Comparison of ENCODE assay signal across 15 mouse cellular contexts in the genomic region with DNA sequence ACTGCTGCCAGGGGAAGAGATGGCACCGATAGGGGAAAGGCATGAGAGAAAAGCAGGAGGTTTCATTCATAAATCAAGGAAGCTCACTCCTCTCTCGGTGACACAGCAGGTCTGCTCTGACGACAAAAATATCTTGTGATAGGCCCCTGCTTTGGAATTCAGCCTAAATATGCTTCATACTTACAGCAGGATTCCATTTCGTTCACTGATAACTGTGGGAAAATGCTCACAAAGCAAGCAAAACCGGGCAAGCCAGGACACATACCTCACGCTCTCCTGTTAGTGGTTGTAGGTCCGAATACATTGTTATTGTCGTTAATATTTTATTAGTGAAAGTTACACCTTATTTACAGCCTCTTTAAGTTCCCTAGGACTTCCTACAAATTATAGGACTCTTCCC. TPM values are rescaled to one million over a fixed set of nuclear protein-coding genes. Genes with fewer than 3 reads are reported as not detected.
A peak's percentile ranks its signal among the peaks of the same experiment; 100 is the strongest.
DNase-seq lines count a peak whose midpoint lies in the region; ATAC-seq and TF ChIP-seq lines count a peak whose summit lies in the region.
"Had no signal": no experiment of that assay in that cellular context is flagged by ENCODE, and none has a peak within 500 bp of the region (broad histone marks: within the 10 kb centered on the region; RNA-seq: fewer than 3 reads in every experiment).

No protein-coding gene starts in this region.

- no peak for TF ChIP-seq CTCF in lung, embryonic 14.5 days (IDR thresholded peaks at IDR 0.05; ENCODE audit: low read depth)
- no peak for TF ChIP-seq CTCF in lung, postnatal 0 days (IDR thresholded peaks at IDR 0.05)

- H3K4me2 ChIP-seq in heart, embryonic 14.5 days (ENCODE audit: low read length), result peak overlapping the region; percentile 49
- no peak overlapping the region for H3K4me2 ChIP-seq in lung, embryonic 14.5 days
- no peak overlapping the region for H3K4me2 ChIP-seq in lung, postnatal 0 days (replicated peaks; ENCODE audit: low read depth, low read length)
- peak overlapping the region; percentile 31 for H3K4me2 ChIP-seq in embryonic facial prominence, embryonic 13.5 days
- no peak overlapping the region for H3K4me2 ChIP-seq in limb, embryonic 15.5 days
- H3K4me2 ChIP-seq: hindbrain, embryonic 15.5 days; liver, embryonic 11.5 days had no signal

- intact Hi-C loops in heart, postnatal 10 days (cut with DNase I), result no loop called here

- no peaks in the 10 kb centered on the region for H3K9me3 ChIP-seq in heart, embryonic 14.5 days (ENCODE audit: control insufficient read depth, low read length)
- H3K9me3 ChIP-seq in lung, embryonic 14.5 days (ENCODE audit: low read depth, low read length), result no peaks in the 10 kb centered on the region
- no peaks in the 10 kb centered on the region for H3K9me3 ChIP-seq in lung, postnatal 0 days (ENCODE audit: low read length)
- no peaks in the 10 kb centered on the region for H3K9me3 ChIP-seq in embryonic facial prominence, embryonic 13.5 days
- H3K9me3 ChIP-seq in limb, embryonic 15.5 days, result no peaks in the 10 kb centered on the region
- H3K9me3 ChIP-seq: hindbrain, embryonic 15.5 days had no signal

- no peaks in the 10 kb centered on the region for H3K27me3 ChIP-seq in heart, embryonic 14.5 days (ENCODE audit: control insufficient read depth, insufficient read depth, low read length)
- no peaks in the 10 kb centered on the region for H3K27me3 ChIP-seq in lung, embryonic 14.5 days (ENCODE audit: insufficient read depth, low read length)
- no peaks in the 10 kb centered on the region for H3K27me3 ChIP-seq in lung, postnatal 0 days (replicated peaks; ENCODE audit: insufficient read depth, low read length)
- peaks cover 3% of the 10 kb centered on the region; the same call in 1 of the 2 replicates for H3K27me3 ChIP-seq in embryonic facial prominence, embryonic 13.5 days
- no peaks in the 10 kb centered on the region for H3K27me3 ChIP-seq in limb, embryonic 15.5 days

- H3K4me3 ChIP-seq in heart, embryonic 14.5 days (ENCODE audit: control insufficient read depth in 1 of 2, insufficient read depth in 1 of 2, low read depth in 1 of 2, low read length in 2 of 2), result no peak overlapping the region
- no peak overlapping the region for H3K4me3 ChIP-seq in lung, embryonic 14.5 days (ENCODE audit: low read depth, low read length)
- no peak overlapping the region for H3K4me3 ChIP-seq in lung, postnatal 0 days (ENCODE audit: low read depth, low read length)
- no peak overlapping the region for H3K4me3 ChIP-seq in embryonic facial prominence, embryonic 13.5 days
- H3K4me3 ChIP-seq in limb, embryonic 15.5 days, result no peak overlapping the region
- H3K4me3 ChIP-seq: erythroblast, embryonic 14.5 days; hindbrain, embryonic 15.5 days had no signal

- DNase-seq in heart, postnatal 10 days, result no peak
- peak; percentile 46 for DNase-seq in lung, embryonic 14.5 days
- no peak for DNase-seq in lung, postnatal 0 days (ENCODE audit: low spot score)
- DNase-seq in left cerebral cortex, adult 8-10 months (ENCODE audit: low spot score in 2 of 2), result no peak
- DNase-seq: cerebellum, adult 11-12 months; kidney, adult 8-10 months; lung, postnatal 10 days; right cerebral cortex, postnatal 25 days had no signal

- peaks cover 31% of the 10 kb centered on the region for H3K36me3 ChIP-seq in heart, embryonic 14.5 days (ENCODE audit: control insufficient read depth, insufficient read depth, low read length)
- peaks cover 22% of the 10 kb centered on the region; the same call in 1 of the 2 replicates for H3K36me3 ChIP-seq in lung, embryonic 14.5 days (ENCODE audit: insufficient read depth)
- H3K36me3 ChIP-seq in lung, postnatal 0 days (ENCODE audit: insufficient read depth, low read length), result no peaks in the 10 kb centered on the region; the same call in 1 of the 2 replicates
- peaks cover 41% of the 10 kb centered on the region for H3K36me3 ChIP-seq in embryonic facial prominence, embryonic 13.5 days
- peaks cover 31% of the 10 kb centered on the region; the same call in 1 of the 2 replicates for H3K36me3 ChIP-seq in limb, embryonic 15.5 days
- H3K36me3 ChIP-seq: hindbrain, embryonic 15.5 days had no signal

- H3K9ac ChIP-seq in heart, embryonic 14.5 days (ENCODE audit: low read length), result no peak overlapping the region
- H3K9ac ChIP-seq in lung, embryonic 14.5 days, result 0 out of 2 replicates have a peak overlapping the region, but pooled peaks have one; percentile 10
- no peak overlapping the region for H3K9ac ChIP-seq in lung, postnatal 0 days (replicated peaks; ENCODE audit: low read depth)
- no peak overlapping the region for H3K9ac ChIP-seq in embryonic facial prominence, embryonic 13.5 days
- no peak overlapping the region for H3K9ac ChIP-seq in limb, embryonic 15.5 days
- H3K9ac ChIP-seq: hindbrain, embryonic 15.5 days had no signal

- WGBS in heart, embryonic 14.5 days, result 22% methylated on average over 8 of the region's 8 CpGs
- WGBS in lung, embryonic 14.5 days, result 41% methylated on average over 8 of the region's 8 CpGs
- WGBS in lung, postnatal 0 days, result 51% methylated on average over 8 of the region's 8 CpGs
- WGBS in embryonic facial prominence, embryonic 13.5 days, result 49% methylated on average over 8 of the region's 8 CpGs
- WGBS in limb, embryonic 15.5 days, result 36% methylated on average over 8 of the region's 8 CpGs

- peaks cover 32 to 52% of the 10 kb centered on the region in 2 experiments for H3K4me1 ChIP-seq in heart, embryonic 14.5 days (ENCODE audit: control insufficient read depth in 2 of 2, insufficient read depth in 2 of 2, low read length in 2 of 2)
- peaks cover 19% of the 10 kb centered on the region; the same call in 1 of the 2 replicates for H3K4me1 ChIP-seq in lung, embryonic 14.5 days (ENCODE audit: insufficient read depth)
- H3K4me1 ChIP-seq in lung, postnatal 0 days (ENCODE audit: insufficient read depth, low read depth, low read length), result 0 out of 2 replicates have a peak, but pooled peaks cover 6% of the 10 kb centered on the region
- H3K4me1 ChIP-seq in embryonic facial prominence, embryonic 13.5 days, result peaks cover 59% of the 10 kb centered on the region
- H3K4me1 ChIP-seq in limb, embryonic 15.5 days, result peaks cover 50% of the 10 kb centered on the region

- peak overlapping the region; percentile 64 to 74 for H3K27ac ChIP-seq in heart, embryonic 14.5 days (replicated peaks in 1 of 2; ENCODE audit: control insufficient read depth in 1 of 2, insufficient read depth in 1 of 2, low read depth in 2 of 2, low read length in 2 of 2)
- no peak overlapping the region for H3K27ac ChIP-seq in lung, embryonic 14.5 days (ENCODE audit: low read depth)
- no peak overlapping the region for H3K27ac ChIP-seq in lung, postnatal 0 days (ENCODE audit: low read length)
- H3K27ac ChIP-seq in embryonic facial prominence, embryonic 13.5 days, result peak overlapping the region; percentile 64
- H3K27ac ChIP-seq in limb, embryonic 15.5 days, result peak overlapping the region; percentile 33; the same call in 1 of the 2 replicates
- H3K27ac ChIP-seq: hindbrain, embryonic 15.5 days had no signal

- TF ChIP-seq EP300 in lung, postnatal 0 days (IDR thresholded peaks at IDR 0.05), result no peak

- no peak for ATAC-seq in heart, embryonic 14.5 days (ENCODE audit: insufficient number of reproducible peaks, insufficient read depth, low FRiP score, low read depth)
- no peak for ATAC-seq in lung, embryonic 14.5 days (ENCODE audit: insufficient read depth)
- ATAC-seq in lung, postnatal 0 days, result no peak
- no peak for ATAC-seq in embryonic facial prominence, embryonic 13.5 days (ENCODE audit: insufficient number of reproducible peaks, insufficient read depth, low FRiP score, low TSS enrichment, low read depth)
- no peak for ATAC-seq in limb, embryonic 15.5 days (ENCODE audit: insufficient number of reproducible peaks, low FRiP score, low TSS enrichment, low read depth)

RNA-seq across cellular contexts. Expression of a gene that starts 8.5 kb away (rescaled TPM):
- polyA plus RNA-seq in heart, embryonic 14.5 days (2014; fragmentation: Nextera tagmentation; extraction: Ambion mirVana), result 12.8 and 15.7 TPM in 2 replicates
- 10 to 100 TPM; 17.9 to 20.6 TPM for total RNA-seq in heart, postnatal 10 days (2021)
- 13.6 and 15.3 TPM in 2 replicates for polyA plus RNA-seq in lung, embryonic 14.5 days (2014; fragmentation: Nextera tagmentation; extraction: Ambion mirVana)
- polyA plus RNA-seq in lung, postnatal 0 days (2015; fragmentation: Nextera tagmentation; extraction: Ambion mirVana), result 14.8 and 15.4 TPM in 2 replicates
- polyA plus RNA-seq in embryonic facial prominence, embryonic 13.5 days (2015; fragmentation: Nextera tagmentation; extraction: Ambion mirVana), result 27.8 and 32.5 TPM in 2 replicates
- 28.9 and 35.2 TPM in 2 replicates for polyA plus RNA-seq in limb, embryonic 15.5 days (2015; fragmentation: Nextera tagmentation; extraction: Ambion mirVana)
- 1 to 10 TPM; 7.1 to 8.0 (median 7.5) TPM for total RNA-seq in left cerebral cortex, adult 8-10 months (2022)
- total RNA-seq: common myeloid progenitor, adult 5-6 weeks had no signal
- polyA plus RNA-seq: erythroblast, embryonic 14.5 days had no signal

Comparison
In these comparisons a context has a peak if more than half of its experiments do, and no peak if none do; other contexts are left out.
1. H3K27ac ChIP-seq: peak in heart, embryonic 14.5 days (2 of 2), embryonic facial prominence, embryonic 13.5 days (single experiment) and limb, embryonic 15.5 days (single experiment); none in lung, embryonic 14.5 days (single experiment) and lung, postnatal 0 days (single experiment).
2. H3K4me2 ChIP-seq: peak in heart, embryonic 14.5 days (single experiment) and embryonic facial prominence, embryonic 13.5 days (single experiment); none in lung, embryonic 14.5 days (single experiment), lung, postnatal 0 days (single experiment) and limb, embryonic 15.5 days (single experiment).